Mouse (Mus musculus): Measurements from ENCODE around the gene Jph4. TPM values are rescaled to one million over a fixed set of nuclear protein-coding genes. Genes with fewer than 3 reads are reported as not detected.

The Jph4 gene
- total RNA-seq, 2 experiments from 2014 or later: not detected

DNA sequence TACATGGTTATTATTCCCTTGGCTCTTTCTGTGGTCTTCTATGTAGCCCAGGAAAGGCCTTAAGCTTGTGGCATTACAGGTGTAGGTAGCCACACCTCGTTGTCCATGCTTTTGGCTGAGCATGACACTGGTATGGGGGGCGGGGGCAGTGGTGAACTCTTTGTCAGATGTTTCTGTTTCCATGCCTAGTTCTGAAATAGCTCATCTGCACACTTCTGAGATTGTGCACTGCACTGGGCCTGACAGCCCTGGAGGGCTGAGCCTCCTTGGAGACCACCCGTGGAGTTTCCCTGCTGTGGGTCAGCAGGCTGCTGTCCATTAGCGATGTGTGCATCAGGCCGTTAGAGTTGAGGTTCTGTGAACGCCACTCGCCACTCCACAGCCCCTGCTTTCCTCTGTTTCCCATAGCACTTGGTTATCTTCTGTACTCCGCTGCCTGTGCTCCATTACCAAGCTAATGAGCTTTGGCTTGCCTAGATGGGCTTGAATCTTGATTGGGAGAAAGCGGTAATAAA lies 20.1 kb downstream of the Jph4 start:
- ATAC-seq (replicated peaks; ENCODE audit: poor library complexity): no peak

DNA sequence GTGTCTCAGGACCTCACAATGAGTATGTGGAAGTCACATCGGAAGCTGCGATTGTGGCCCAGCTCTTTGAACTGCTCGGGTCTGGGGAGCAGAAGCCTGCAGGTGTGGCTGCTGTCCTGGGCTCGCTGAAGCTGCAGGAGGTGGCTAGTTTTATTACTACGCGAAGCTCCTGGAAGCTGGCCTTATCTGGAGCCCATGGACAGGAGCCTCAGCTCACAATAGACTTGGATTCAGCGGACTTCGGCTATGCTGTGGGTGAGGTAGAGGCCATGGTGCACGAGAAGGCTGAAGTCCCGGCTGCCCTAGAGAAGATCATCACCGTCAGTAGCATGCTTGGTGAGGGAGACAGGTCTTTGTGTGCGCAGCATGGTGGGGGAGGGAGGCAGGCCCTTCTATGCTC lies 21.1 kb downstream of the Jph4 start:
- ATAC-seq (replicated peaks; ENCODE audit: poor library complexity): no peak

DNA sequence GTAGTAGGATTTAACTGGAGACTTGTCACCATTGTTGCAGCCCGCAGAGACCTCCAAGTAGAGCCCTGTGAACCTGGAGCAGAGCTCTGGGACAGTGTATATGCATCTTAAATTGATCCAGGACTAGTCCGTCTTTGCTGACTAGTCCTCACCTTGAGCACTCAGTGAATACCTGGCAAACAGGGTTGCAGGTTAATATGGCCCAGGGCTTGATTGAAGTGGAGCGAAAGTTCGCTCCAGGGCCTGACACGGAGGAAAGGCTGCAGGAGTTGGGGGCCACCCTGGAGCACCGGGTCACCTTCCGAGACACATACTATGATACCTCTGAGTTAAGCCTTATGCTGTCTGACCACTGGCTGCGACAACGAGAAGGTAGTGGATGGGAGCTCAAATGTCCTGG lies 21.5 kb downstream of the Jph4 start:
- ATAC-seq (replicated peaks; ENCODE audit: poor library complexity): no peak

DNA sequence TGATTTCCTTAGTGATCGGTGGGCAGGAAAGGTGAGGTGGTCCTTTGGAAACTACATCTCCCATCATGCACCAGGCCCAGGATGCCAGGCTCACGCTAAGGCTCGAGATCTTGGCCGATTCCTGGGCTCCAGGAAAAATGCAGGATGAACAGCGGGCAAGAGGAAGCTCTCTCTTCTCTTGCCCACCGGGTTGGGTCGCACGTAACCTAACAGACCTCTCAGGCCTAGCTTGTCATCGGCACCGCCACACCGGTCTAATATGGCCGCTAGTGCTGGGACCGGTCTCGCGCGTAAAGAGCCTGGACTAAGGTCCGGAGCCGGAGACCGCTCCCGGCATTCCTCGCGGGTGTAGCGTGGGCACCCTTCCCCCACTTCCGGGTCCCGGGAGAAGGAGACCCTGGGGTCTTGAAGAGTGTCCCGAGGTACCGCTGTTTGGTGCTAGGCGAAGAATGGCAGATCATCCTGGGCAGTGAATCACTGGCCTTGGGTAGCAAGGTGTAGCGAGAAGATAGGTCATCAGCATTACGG lies 22.0 kb downstream of the Jph4 start, which contains the start of gene Thtpa:
Gene Thtpa, plus strand, starts transcription at position 81 of the 528 bp plus-strand sequence.
- peak; percentile 53 for ATAC-seq (replicated peaks; ENCODE audit: poor library complexity)

DNA sequence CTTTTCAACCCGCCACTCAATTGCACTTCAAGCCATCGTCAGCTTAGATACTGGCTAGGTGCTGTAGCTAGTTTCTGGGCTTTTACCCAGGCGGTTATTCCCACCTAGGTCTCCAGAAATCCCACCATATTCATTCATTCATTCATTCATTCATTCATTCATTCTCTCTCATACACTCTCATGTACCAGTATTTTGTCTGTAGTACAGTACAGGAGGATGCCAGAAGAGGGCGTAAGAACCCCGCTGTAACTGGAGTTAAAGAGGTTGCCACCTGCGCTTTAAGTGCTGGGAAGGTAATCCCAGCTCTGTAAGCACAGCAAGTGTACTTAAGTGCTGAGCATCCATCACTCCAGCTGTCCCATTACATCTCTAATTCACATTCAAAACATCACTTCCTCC lies 22.8 kb downstream of the Jph4 start:
- no peak for ATAC-seq (replicated peaks; ENCODE audit: poor library complexity)

DNA sequence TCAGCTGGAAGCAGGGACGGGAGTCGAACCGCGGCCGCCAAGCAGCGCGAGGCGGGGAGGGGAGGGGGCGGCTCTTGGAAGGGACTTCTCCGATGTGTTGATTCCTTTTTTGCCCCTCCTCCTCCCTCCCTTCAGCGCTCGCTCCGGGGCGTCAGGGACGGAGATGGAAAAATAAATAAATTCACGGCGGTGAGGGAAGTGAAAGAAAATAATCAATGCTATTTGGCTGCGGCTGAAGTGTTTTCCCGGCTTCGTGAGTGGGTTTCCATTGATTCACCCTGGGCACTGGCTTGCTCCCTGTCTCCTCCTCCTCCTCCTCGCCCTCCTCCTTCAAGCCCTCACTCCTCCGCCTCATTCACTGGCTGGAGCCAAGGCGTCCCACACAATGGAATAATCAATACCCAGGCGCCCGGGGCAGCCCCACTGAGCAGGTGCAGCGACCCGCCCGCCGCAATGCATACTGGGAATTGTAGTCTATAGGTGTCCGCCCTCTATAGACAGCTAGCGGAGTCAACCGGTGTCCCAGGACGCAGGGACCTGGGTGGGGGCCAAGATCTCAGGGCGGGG lies 24.6 kb downstream of the Jph4 start, which contains the start of gene Zfhx2:
Gene Zfhx2, minus strand, starts transcription at position 314 of the 567 bp plus-strand sequence.
- ATAC-seq (replicated peaks; ENCODE audit: poor library complexity): peak; percentile 89

DNA sequence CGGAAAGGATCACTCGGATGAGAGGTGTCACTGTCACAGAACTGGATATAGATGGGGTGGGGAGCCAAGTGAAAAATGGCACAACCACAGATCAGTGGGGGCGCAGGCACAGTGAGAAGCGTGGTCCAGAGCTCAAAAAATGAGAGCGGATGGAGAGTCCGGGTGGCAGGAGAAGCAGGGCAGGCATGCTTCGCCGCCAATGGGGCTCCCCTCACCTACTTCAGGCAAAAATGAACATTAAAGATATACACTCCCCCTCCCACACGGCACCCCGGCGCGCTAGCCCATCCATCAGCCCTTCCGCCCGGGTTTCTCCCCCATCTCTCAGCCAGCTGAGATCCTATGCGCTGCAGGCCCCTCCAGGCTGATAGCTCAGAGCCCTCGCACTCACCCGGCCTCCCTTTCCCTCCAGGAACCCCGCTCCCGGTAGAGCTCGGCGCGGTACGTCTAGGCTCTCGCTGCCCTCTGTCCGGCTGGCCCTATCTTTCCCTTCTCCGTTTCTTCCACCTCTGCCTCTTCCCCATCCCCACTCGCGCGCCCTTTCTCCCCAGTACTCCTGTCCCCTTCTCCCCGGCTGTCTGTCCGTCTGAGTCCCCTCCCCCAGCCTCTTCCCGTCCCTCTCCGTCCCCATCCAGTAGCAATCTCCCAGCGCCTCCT lies 25.4 kb downstream of the Jph4 start:
- ATAC-seq (replicated peaks; ENCODE audit: poor library complexity): no peak

DNA sequence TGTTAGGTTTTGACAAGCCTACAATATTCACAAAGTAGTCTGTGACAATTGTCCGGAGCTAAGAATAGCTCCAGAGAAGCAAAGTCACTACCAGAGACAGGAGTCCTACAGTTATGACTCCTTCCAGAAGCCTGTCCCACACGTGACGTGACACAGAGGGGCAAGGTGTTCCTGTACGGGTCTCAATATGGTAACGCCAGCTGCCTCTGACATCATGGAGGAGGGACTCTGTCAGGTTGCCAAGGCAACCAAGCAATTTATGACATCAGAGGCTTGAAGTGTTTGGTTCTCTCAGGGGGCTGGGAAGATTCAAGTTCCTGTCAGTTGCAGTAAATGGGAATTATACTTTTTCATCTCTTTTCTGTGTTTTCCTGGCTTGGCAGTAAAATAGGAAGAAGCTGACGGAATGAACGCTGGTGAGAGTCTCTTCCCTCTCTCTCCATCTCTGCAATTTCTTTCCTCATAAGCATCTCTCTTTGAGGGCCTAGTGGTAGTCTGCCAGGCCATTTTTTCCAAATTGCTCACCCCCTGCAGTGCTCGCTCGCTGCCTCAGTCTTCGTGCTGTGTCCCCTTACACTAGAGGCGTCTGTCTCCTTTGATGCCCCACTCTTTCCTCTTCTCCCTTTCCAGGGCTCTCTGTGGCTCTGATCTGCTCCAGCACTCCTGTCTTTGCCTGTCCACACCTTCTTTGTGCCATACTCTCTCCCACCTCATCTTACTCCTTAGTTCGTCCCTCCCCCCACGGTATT lies 27.4 kb downstream of the Jph4 start:
- no peak for ATAC-seq (replicated peaks; ENCODE audit: poor library complexity)

DNA sequence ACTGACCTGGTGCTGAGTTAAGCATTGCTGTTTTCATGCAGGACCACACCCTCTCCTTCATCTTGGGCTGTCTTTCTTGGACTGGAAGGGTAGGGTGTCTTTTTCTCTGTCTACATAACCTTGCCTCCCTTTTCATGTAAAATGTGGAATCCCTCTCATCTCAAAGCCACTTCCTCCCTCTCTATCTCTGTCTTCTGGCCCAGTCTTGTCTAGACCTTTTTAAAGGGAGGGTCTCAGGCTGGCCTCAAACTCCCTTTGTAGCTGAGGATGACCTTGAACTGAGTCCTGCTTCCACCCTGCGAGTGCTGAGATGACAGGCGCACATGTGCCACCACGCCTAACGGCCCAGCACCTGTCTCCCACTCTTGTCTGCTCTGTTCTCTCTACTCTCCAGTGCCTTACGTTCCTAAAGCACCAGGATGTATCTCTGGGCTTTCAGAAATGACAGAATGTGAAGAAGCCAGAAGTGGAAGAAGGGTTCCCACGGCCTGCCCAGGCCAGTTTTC lies 30.7 kb downstream of the Jph4 start:
- ATAC-seq (replicated peaks; ENCODE audit: poor library complexity): no peak

DNA sequence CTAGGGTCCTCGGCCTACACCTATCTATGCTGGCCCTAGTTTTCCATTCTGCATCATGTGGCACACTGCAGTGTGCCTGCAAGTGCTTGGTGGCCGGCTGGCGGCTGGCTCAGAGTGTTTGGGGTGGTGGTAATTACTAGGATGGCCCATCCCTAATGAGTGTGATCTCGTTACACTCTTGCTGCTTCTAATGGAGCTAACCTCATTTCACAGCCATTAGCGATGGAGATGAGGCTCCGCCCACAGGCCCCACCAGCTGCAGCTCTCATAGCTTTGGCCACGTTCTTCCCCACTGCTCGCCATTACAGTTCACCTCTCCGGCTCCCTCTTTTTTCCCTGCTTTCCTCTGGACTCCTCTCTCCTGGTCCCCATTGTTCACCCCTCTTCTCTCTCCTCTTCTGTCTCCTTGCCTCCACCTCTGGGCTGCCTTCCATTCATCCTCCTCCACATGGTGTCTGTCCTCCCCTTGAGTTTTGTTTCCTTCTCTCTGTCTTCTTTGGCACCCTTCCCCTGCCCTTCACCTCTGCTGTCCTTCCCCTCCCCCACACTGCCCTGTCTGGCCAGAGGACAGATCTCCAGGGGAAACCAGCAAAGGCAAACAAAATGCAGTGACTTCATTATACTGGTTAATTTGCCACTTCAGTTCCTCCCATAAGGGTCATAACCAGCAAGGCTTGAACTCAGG lies 31.3 kb downstream of the Jph4 start:
- ATAC-seq (replicated peaks; ENCODE audit: poor library complexity): no peak

DNA sequence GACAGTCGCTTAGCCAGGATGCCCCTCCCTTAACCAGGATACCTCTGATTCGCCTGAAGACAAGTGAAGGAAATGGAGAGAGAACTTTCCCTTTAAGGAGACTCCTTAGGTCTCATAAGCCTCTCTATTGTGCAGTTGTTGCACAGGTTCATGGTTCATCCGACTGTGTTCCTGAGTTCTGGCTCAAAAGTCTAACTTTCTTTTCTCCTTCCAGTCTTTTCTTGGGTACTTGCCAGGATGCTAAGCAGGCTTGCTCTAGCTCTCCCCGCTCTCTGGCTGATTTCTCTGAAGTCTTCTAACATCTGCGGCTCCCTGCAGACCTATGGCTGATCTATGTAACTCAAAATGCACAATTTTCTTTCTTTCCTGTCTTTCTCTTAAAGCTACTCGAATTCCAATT lies 33.3 kb downstream of the Jph4 start:
- ATAC-seq (replicated peaks; ENCODE audit: poor library complexity): no peak

DNA sequence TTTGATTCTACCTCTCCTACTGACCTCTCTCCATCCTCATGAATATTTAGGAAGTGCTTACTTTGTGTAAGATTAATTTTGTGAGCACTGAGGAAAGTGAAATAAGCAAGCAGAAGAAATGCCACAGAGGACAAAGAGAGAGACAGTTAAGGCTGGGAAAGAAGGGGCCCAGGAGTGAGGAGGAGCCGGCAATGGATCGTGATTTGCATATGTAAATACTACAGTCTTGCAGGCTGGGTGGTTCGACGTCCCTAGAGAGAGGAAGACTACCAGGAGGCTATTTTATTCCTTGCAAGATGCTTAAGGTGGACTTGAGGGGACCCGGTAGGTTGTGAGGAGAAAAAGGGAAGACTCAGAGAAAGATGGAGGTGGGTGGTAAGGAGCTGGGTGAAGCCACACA lies 35.6 kb downstream of the Jph4 start:
- no peak for ATAC-seq (replicated peaks; ENCODE audit: poor library complexity)

DNA sequence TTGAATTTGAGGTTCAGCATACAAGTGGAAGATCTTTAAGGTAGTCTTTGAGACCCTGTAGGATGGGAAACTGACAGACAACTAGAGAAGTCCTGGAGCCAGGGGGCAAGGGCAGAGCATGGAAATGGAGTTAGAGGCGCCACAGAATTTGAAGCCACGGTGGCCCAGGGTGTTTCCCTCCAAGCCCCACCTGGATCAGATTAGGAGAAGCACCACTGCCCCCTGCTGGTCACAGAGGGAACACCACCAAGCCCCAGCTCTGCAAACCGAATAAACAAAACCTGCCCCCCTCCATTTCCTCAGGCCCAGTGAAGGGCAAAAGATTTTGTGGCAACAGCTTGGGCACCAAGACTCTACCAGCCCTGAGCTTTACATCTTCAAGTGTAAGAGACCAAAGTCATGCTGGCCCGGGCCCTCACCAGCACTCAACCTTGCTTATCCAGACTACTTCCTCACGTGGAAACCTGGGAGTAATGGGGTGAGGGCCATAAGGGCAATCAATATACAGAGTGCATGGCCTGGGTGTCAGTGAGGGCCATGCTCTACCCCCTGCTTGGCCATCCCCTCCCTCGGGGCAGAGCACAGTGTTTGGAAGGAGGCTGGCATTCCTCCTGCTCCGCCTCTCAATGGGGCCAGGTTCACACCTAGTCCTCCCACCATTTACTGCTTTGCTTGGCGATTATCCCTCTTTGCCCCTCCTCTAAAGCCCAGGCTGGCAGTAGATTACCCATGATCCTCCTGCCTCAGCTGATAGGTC lies 37.3 kb downstream of the Jph4 start:
- ATAC-seq (replicated peaks; ENCODE audit: poor library complexity): peak; percentile 93

DNA sequence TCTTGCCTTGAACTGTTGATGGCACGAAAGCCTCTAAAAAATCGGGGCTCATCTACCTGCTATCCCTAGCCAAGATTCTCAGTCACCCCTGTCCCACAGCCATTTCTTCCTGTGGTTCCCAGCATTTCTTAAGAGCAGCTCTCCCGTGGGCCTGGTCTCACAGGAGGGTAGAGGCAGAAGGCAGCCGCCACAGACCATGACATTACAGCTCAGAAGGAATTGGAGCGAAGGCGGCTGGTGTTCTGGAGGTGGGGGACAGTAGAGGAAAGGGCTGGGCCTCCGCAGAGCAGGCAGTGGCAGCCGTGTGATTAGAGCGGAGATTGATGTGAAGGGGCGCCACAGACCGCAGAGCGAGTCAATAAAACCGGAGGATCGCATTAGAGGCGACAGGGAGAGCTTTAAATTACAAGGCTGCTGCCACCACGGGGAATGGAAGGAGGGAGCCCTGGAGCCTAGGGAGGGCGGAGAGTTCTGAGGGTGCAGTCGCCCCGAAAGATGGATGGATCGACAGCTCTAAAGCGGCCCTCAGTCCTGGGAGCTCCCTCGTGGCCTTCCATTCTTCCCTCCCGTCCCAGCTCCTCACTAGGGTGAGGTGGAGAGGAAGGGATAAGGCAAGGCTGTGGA lies 38.3 kb downstream of the Jph4 start:
- ATAC-seq (replicated peaks; ENCODE audit: poor library complexity): peak; percentile 35

DNA sequence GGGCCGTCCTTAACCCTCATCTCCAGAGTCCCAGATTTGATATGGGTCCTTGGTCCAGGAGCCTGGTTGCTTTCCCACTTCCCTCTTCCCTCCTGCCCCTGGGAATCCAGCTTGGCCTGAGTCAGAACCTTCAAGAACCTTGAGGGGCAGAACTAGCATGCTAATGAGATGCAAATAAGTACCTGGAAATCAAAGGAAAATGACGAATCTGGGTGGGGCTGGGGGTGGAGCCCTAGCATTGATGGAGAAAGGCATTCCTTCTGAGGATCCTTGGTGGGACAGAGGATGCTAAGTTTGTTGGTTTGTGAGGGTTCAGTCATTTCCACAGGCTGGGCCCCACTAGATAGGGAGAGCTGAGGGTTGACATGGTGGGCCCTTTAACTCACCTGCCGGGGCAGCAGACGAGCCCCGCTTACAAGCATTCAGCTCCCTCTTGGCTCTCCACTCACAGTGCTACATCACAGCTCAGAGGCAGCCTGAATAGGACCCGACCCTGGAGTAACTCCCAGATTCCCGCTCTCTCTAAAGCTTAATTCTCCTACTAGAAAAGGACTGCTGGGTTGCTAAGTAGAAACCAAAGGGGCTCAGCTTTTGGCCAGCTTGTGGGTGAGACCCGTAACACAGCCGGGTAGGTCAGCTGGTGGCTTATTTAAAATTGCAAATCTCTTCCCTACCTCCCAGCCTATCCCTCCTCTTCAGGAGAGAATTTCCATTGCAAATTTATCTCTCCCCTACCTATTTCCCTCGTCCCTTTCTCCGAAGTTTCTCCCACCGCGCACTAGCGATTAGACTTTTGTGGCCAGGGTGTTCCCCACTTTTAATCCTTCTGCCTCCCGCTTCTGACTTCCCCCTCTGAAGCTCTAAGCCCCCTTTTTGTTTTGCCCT lies 39.0 kb downstream of the Jph4 start:
- no peak for ATAC-seq (replicated peaks; ENCODE audit: poor library complexity)

DNA sequence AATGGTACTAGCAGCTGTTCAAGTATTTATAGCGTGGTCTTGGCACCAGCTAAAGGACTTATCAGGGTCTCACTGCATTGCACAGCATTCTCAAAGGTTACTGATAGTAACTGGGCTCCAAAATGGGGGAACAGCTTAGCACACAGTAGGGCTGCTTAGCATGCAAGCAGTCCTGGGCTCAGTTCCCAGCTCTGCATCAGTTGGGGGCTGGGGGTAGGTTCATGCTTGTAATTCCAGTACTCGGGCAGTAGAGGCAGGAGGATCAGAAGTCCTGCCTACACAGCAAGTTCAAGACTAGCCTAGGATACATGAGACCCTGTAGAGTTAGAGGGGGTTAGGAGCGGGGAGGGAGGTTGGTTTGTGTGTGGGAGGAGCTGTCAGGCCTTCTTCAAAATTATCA lies 39.8 kb downstream of the Jph4 start:
- ATAC-seq (replicated peaks; ENCODE audit: poor library complexity): 0 out of 2 replicates have a peak, but pooled peaks have one; percentile 17

DNA sequence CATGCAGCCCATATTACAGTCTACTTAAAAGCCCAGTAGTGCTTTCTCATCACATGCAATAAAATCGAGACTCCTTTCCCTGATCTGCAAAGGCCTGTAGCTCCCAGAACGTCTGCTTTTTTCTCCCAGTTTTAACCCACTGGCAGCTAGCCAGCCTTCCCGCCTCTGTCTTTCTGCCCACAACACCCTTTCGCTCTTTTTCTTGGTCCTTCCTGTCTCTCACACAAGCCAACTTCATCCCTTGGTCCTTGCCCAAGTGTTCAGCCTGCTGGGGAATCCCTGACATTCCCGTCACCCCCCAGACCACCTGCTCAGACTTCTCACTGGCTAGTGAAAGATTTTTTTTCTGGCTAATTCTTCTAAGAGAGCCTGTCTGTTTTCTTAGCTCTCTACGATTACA lies 40.5 kb downstream of the Jph4 start:
- no peak for ATAC-seq (replicated peaks; ENCODE audit: poor library complexity)

DNA sequence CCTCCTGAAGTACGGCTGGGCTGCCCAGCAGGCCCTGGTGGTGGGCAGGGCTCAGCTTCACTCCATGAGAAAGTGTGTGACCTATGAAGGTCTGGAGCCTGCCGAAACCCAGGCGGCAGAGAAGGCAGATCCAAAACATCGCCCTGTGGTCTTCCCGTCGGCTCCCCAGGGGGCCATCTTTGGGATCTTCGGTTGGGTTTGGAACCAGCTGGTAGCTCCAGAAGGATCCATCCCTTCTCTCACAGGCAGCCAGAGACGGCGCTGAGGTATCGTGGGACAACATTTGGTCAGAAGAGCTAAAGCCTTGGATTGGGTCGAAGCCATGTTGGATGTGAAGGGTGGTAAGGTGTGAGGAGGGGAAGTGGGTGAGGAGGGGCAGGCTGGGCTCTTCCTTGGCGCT lies 42.3 kb downstream of the Jph4 start:
- no peak for ATAC-seq (replicated peaks; ENCODE audit: poor library complexity)

DNA sequence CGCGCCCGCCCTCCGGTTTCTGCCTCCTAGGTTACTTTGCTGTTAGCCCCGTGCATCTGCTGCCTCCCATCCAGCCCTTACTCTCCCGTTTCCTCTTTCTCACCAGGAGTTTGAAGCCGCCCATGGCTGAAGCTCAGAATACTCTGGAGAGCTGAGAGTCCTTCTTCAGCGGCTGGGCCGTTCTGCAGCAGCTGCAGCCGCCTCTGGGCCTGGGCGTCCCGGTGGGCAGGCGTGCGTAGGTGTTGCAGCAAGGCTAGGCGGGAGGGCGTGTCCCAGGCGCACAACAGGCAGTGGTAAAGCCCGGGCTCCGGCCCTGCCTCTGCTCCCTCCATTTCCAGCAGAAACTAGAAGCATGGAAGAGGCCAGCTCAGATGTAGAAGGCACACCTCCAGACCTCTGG lies 45.0 kb downstream of the Jph4 start:
- ATAC-seq (replicated peaks; ENCODE audit: poor library complexity): no peak

Data from megakaryocyte progenitor cell, adult 5-6 weeks (primary cell).